Mouse (Mus musculus): Measurements from ENCODE around the gene Svbp.

- TF ChIP-seq CTCF (IDR thresholded peaks at IDR 0.05; ENCODE audit: low read depth) (no peak), EP300 (IDR thresholded peaks at IDR 0.05; ENCODE audit: low read depth) (no peak)
Measured at GRCm38 (mm10) chr4:119161358-119161757, 33.7 kb upstream of the Svbp start.
